Comparison of ENCODE assay signal across 8 mouse cellular contexts in genomic region chr11:62550727-62551225, GRCm38 (mm10). TPM values are rescaled to one million over a fixed set of nuclear protein-coding genes. Genes with fewer than 3 reads are reported as not detected.
A peak's percentile ranks its signal among the peaks of the same experiment; 100 is the strongest.
DNase-seq lines count a peak whose midpoint lies in the region; ATAC-seq lines count a peak whose summit lies in the region.

Gene Ubb, plus strand, starts transcription at chr11:62551171.

- H3K27ac ChIP-seq in hindbrain, embryonic 11.5 days (ENCODE audit: low read depth, low read length): peak within 1 kb of the TSS; percentile 92

- H3K4me1 ChIP-seq in hindbrain, embryonic 11.5 days (replicated peaks; ENCODE audit: control insufficient read depth, insufficient read depth, low read length): no peaks in the 10 kb centered on the region; the same call in 1 of the 2 replicates

- peak; percentile 96 for ATAC-seq in hindbrain, embryonic 11.5 days (ENCODE audit: low FRiP score)

- peaks cover 2% of the 10 kb centered on the region; the same call in 1 of the 2 replicates for H3K36me3 ChIP-seq in hindbrain, embryonic 11.5 days (ENCODE audit: control insufficient read depth, insufficient read depth, low read length)

- peak within 1 kb of the TSS; percentile 96 for H3K9ac ChIP-seq in hindbrain, embryonic 11.5 days (ENCODE audit: low read depth, low read length)

- DNase-seq in MN1 (ENCODE audit: low spot score): peak; percentile 99
- peak; percentile 100 for DNase-seq in cerebellum, adult 9-11 months
- DNase-seq in frontal cortex, adult 2 months (ENCODE audit: extremely low spot score in 1 of 2, low spot score in 1 of 2): peak; percentile 99 to 100
- DNase-seq in hindbrain, embryonic 11.5 days (ENCODE audit: low spot score): peak; percentile 100
- DNase-seq in layer of hippocampus, postnatal 10 days (ENCODE audit: low spot score in 2 of 2): peak; percentile 99
- DNase-seq in lung, postnatal 10 days: peak; percentile 100
- DNase-seq in ovary, postnatal 36 days (ENCODE audit: low spot score): peak; percentile 98
- DNase-seq in thymus, postnatal 25 days: peak; percentile 98

- H3K4me3 ChIP-seq in hindbrain, embryonic 11.5 days (ENCODE audit: low read depth, low read length): peak within 1 kb of the TSS; percentile 76

- H3K4me2 ChIP-seq in hindbrain, embryonic 11.5 days (replicated peaks; ENCODE audit: low read depth, low read length): peak within 1 kb of the TSS; percentile 71

- no peaks in the 10 kb centered on the region for H3K9me3 ChIP-seq in hindbrain, embryonic 11.5 days (ENCODE audit: control insufficient read depth, low read length)

- no peaks in the 10 kb centered on the region; the same call in 1 of the 2 replicates for H3K27me3 ChIP-seq in hindbrain, embryonic 11.5 days (ENCODE audit: control insufficient read depth, insufficient read depth, low read length)

- WGBS in hindbrain, embryonic 11.5 days: 1% methylated on average over 40 of the region's 40 CpGs

RNA-seq across cellular contexts. Expression of gene Ubb, which starts in this region (rescaled TPM):
- polyA plus RNA-seq in frontal cortex, adult 2 months (2012; rRNA removed): 3,321 and 3,429 TPM in 2 replicates
- polyA plus RNA-seq in hindbrain, embryonic 11.5 days (2014; fragmentation: Nextera tagmentation; extraction: Ambion mirVana): 3,694 and 3,897 TPM in 2 replicates
- total RNA-seq in layer of hippocampus, postnatal 10 days (2021): 1,000 to 10,000 TPM; 1,541 to 1,698 TPM

Comparison
In these comparisons a context has a peak if more than half of its experiments do, and no peak if none do; other contexts are left out.
1. Peak in every context shown above with its lines: DNase-seq, ATAC-seq, H3K4me3 ChIP-seq and H3K27ac ChIP-seq.